Mouse (Mus musculus) stomach, postnatal 0 days (tissue): ENCODE data around the gene Dennd2d. TPM values are rescaled to one million over a fixed set of nuclear protein-coding genes. Genes with fewer than 3 reads are reported as not detected.

Source experiments
- ATAC-seq: fragments of 200-750 bp; cut with Nextera tagmentation; 2 replicates; pipeline ENCODE4 v1.8.0; 2017; ENCODE audit not compliant: low FRiP score, low TSS enrichment
- DNase-seq: peaks from one replicate; pipeline ENCODE4 v3.0.0-alpha.2; 2016; ENCODE audit warnings: low spot score
- H3K27ac ChIP-seq: fragments of 300-500 bp; sonication (generic); replicated peaks from 2 replicates; pipeline ENCODE4 v1.5.1; 2014; ENCODE audit warnings: mild to moderate bottlenecking, control low read depth
- H3K27me3 ChIP-seq: fragments of 300-500 bp; sonication (generic); 2 replicates; pipeline ENCODE4 v1.6.1; 2014; ENCODE audit warnings: low read length; ENCODE audit not compliant: control insufficient read depth, insufficient read depth
- H3K36me3 ChIP-seq: fragments of 300-500 bp; sonication (generic); 2 replicates; pipeline ENCODE4 v1.6.1; 2014; ENCODE audit warnings: low read length, mixed read lengths; ENCODE audit not compliant: control insufficient read depth, insufficient read depth
- H3K4me1 ChIP-seq: fragments of 300-500 bp; sonication (generic); replicated peaks from 2 replicates; pipeline ENCODE4 v1.6.1; 2014; ENCODE audit warnings: antibody characterized with exemption; ENCODE audit not compliant: control insufficient read depth, insufficient read depth
- H3K4me2 ChIP-seq: fragments of 300-500 bp; sonication (generic); replicated peaks from 2 replicates; pipeline ENCODE4 v1.6.1; 2014; ENCODE audit warnings: low read depth, mild to moderate bottlenecking, control low read depth, moderate library complexity
- H3K4me3 ChIP-seq: fragments of 300-500 bp; sonication (generic); 2 replicates; pipeline ENCODE4 v1.5.1; 2014; ENCODE audit warnings: low read depth, low read length, control low read depth
- H3K9ac ChIP-seq: fragments of 300-500 bp; sonication (generic); 2 replicates; pipeline ENCODE4 v1.6.1; 2014; ENCODE audit warnings: mild to moderate bottlenecking, low read length, control low read depth, mixed read lengths
- H3K9me3 ChIP-seq: fragments of 300-500 bp; sonication (generic); 2 replicates; pipeline ENCODE4 v1.6.1; 2016; ENCODE audit warnings: low read length; ENCODE audit not compliant: control insufficient read depth
- CTCF ChIP-seq: IDR thresholded peaks from 2 replicates; pipeline ENCODE4 v1.5.1; 2016; ENCODE audit warnings: antibody characterized with exemption, low read depth, mild to moderate bottlenecking, moderate library complexity
- EP300 ChIP-seq: optimal IDR thresholded peaks from 2 replicates; pipeline ENCODE3; 2016; ENCODE audit warnings: antibody characterized with exemption
- WGBS: fragments of 180-500 bp; shearing (Covaris S2); extraction: QIAGEN DNeasy Blood & Tissue Kit; methylation state at CpG from one replicate; pipeline ENCODE4 v1.1.7; 2014; 5-methylcytosine and 5-hydroxymethylcytosine counted together
- polyA plus RNA-seq: library from polyadenylated mRNA; unstranded; fragments of >200 nt; fragmentation: Nextera tagmentation; extraction: Ambion mirVana; gene quantifications from 2 replicates; pipeline ENCODE4 v1.2.1, GENCODE M21; 2015

Gene Dennd2d
- 27.7 and 31.4 TPM in 2 replicates for polyA plus RNA-seq

DNA sequence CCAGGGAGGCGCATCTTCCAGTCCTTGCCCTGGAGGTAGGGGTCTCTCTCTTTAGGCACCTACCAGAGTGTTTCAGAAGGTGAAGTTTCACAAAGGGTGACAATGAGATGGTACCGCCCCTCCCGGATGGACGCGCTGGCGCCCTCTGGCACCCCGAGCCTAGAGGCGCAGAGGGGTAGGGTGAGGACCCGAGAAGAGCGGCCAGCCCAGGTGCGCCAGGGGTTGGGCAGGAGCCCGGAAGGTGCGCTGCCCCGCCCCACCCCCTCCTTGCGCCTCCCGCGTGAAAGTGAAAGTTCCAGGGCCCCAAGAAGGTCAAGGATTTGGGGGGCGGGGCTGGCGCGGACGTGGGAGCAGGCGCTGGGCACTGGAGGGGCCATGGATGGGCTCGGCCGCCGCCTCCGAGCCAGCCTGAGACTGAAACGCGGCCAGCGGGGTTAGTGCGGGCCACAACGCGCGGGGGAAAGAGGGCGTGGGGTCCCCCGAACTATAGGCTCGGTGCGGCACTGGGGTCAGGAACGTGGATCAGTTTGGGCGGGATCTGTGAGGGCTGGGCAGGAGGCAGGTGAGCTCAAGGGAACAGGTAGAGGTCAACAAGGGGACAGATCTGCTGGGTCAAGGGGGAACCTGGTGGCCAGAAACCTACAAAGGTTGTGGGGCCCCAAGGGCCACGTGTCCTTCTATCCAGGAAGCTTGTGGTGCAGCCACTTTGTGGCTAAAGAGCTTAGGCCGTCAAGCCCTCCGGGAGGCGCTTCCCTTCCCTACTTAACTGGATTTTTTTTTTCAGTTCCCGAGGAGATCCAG, at the start of gene Dennd2d:
TSS of gene Dennd2d (plus strand) at position 125 of the 801 bp plus-strand sequence.
- under 1% methylated on average over 43 of the region's 44 CpGs for WGBS
- Histone ChIP-seq H3K27me3 (no peaks in the 10 kb centered on the region), H3K36me3 (no peaks in the 10 kb centered on the region), H3K4me3 (peak within 1 kb of the TSS; percentile 68), H3K4me1 (no peaks in the 10 kb centered on the region; the same call in 1 of the 2 replicates), H3K27ac (peak within 1 kb of the TSS; percentile 88), H3K4me2 (peak within 1 kb of the TSS; percentile 92), H3K9ac (peak within 1 kb of the TSS; percentile 66), H3K9me3 (no peaks in the 10 kb centered on the region)
- DNase-seq: peak; percentile 87
- ATAC-seq: peak; percentile 83
- peak; percentile 51 for TF ChIP-seq CTCF
- TF ChIP-seq EP300: no peak

DNA sequence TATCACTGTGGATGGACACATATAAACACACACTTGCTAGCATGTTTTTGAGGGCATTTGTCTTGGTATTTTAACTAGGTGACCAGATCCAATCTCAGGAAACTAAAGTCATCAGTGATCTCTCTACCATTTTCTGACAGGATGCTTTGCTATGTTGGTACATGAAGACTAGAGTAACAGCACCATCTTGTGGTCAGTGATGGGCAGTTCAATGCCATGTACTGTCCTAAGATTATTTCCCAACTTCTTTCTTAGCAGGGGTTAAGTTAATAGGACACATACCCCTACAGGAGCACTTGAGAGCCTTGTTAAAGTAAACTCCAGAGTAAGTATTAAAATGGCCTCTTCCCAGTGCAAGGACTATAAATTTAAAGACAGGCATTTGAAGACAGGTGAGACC, 33.6 kb upstream of the Dennd2d start:
- H3K36me3 ChIP-seq: no peaks in the 10 kb centered on the region
- 0 out of 2 replicates have a peak, but pooled peaks have one; percentile 63 for ATAC-seq
- peak; percentile 18 for DNase-seq

DNA sequence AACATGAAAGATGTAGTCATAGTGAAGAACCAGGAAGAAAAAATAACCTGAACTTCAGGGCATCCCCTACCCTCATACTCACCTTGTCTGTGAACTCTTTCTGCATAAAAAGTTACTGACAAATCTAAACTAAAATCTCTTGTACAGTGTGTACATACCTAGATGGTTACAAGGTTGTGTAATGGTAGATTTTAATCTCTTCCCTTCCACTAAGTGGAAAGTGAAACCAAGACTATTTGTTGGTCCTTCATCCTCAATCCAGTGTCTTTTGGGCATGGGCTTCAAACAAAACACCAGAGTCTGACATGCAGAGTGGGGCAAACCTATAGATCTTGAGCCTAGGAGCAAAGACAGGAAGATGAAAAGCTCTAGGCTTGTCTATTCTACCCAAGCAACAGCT, 33.2 kb upstream of the Dennd2d start:
- no peaks in the 10 kb centered on the region for H3K4me1 ChIP-seq
- H3K36me3 ChIP-seq: no peaks in the 10 kb centered on the region
- no peak overlapping the region for H3K4me3 ChIP-seq
- ATAC-seq: no peak
- no peak for TF ChIP-seq EP300
- no peak for TF ChIP-seq CTCF
- H3K4me2 ChIP-seq: no peak overlapping the region
- H3K9me3 ChIP-seq: no peaks in the 10 kb centered on the region
- no peaks in the 10 kb centered on the region for H3K27me3 ChIP-seq
- no peak overlapping the region for H3K9ac ChIP-seq
- H3K27ac ChIP-seq: no peak overlapping the region
- no peak for DNase-seq

More for the DNA sequence above, 33.6 kb upstream of the Dennd2d start:
- Histone ChIP-seq H3K4me2 (no peak overlapping the region), H3K27ac (no peak overlapping the region), H3K9ac (no peak overlapping the region), H3K27me3 (no peaks in the 10 kb centered on the region), H3K9me3 (no peaks in the 10 kb centered on the region), H3K4me1 (no peaks in the 10 kb centered on the region), H3K4me3 (no peak overlapping the region)
- TF ChIP-seq CTCF: peak; percentile 90
- no peak for TF ChIP-seq EP300

DNA sequence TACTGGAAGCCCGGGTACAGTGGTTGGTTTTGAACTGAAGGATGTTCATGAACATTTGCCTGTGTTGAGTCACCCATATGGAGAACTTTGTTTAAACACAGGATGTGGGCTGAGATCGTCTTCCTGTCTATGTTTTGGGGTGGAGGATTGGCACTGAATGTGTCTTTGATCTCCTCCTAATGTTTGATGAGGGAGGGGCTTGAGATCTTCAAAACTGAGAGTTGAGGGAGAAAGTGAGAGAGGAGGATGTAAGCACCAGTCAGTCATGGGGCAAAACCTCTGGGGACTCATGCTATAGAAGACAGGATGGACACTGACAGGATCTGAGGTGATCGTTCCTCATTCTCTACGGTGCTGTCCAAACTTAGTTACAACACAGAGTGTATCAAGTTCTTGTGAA, 32.6 kb upstream of the Dennd2d start:
- ATAC-seq (no peak), DNase-seq (no peak)
- Histone ChIP-seq H3K27me3 (no peaks in the 10 kb centered on the region), H3K27ac (no peak overlapping the region), H3K4me3 (no peak overlapping the region), H3K36me3 (no peaks in the 10 kb centered on the region), H3K9ac (no peak overlapping the region), H3K9me3 (no peaks in the 10 kb centered on the region), H3K4me1 (no peaks in the 10 kb centered on the region), H3K4me2 (no peak overlapping the region)
- 71% methylated on average over 4 of the region's 4 CpGs for WGBS
- no peak for TF ChIP-seq CTCF

DNA sequence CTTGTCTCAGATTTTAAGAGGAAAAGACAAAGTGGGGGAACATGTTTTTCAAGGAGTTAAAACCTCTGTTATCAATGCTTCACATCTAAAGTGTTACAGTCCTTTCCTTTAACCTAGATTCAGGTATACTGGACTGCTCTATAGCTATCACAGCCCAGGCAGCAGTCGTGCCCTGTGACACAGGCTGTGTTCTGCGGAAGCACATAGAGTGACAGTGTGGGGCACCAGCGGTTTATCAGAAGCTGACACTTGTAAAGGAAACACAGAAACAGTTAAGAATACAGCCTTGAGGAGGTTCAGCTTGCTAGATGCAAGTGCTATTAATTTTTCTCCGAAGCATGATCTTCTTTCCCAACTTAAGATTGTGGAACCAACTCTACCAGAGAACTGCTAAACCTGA, 29.6 kb upstream of the Dennd2d start:
- WGBS: 68% methylated on average over 4 of the region's 4 CpGs
- ATAC-seq (no peak), DNase-seq (no peak)
- H3K27ac ChIP-seq: no peak overlapping the region
- H3K9me3 ChIP-seq: no peaks in the 10 kb centered on the region
- no peaks in the 10 kb centered on the region for H3K27me3 ChIP-seq
- no peak overlapping the region for H3K4me3 ChIP-seq
- no peaks in the 10 kb centered on the region for H3K36me3 ChIP-seq
- no peak overlapping the region for H3K9ac ChIP-seq
- no peak overlapping the region for H3K4me2 ChIP-seq
- H3K4me1 ChIP-seq: no peaks in the 10 kb centered on the region
- no peak for TF ChIP-seq CTCF

DNA sequence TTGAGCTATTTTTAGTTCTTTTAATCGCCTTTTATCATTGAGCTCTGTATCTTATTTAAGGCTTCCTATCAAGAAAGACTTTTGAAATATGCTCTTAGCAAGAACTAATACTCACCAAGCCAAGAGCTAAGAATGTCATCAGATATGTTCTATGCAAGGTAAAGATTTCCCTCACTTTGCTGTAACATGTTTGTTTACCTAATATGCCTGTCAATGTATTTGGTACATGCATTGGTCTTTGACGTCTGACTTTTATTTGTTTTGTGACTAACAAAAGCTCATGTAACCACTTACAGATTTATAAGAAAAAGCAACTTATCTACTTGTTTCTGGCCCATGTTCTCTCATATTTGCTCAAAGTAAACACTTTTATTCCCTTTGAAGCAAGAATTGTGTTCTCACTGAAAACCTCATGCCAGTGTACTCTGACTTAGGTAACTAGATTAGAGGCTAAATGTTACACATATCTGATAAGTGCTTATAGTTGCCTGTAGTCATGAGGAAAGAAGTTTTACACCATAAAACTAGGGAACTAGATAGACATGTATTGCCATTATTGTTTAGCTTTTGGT, 24.8 kb upstream of the Dennd2d start:
- ATAC-seq: peak; percentile 75; the same call in 1 of the 2 replicates
- Histone ChIP-seq H3K9ac (no peak overlapping the region), H3K4me2 (no peak overlapping the region), H3K4me1 (no peaks in the 10 kb centered on the region), H3K27me3 (no peaks in the 10 kb centered on the region), H3K36me3 (no peaks in the 10 kb centered on the region), H3K27ac (no peak overlapping the region), H3K9me3 (no peaks in the 10 kb centered on the region), H3K4me3 (no peak overlapping the region)
- no peak for TF ChIP-seq CTCF
- no peak for TF ChIP-seq EP300
- no peak for DNase-seq
- 52% methylated on average over 2 of the region's 2 CpGs for WGBS
